Mouse (Mus musculus): ENCODE data around the gene Tecpr1.

Tecpr1 gene

GRCm38 (mm10) chr5:144253212-144253611 is 29.8 kb upstream of the Tecpr1 start:
- in situ Hi-C loops (cut with MboI, MseI), result no loop called here

- in situ Hi-C loops (cut with MboI, MseI), result no loop called here
Observed at GRCm38 (mm10) chr5:144251876-144252577, 28.6 kb upstream of the Tecpr1 start.

DNA sequence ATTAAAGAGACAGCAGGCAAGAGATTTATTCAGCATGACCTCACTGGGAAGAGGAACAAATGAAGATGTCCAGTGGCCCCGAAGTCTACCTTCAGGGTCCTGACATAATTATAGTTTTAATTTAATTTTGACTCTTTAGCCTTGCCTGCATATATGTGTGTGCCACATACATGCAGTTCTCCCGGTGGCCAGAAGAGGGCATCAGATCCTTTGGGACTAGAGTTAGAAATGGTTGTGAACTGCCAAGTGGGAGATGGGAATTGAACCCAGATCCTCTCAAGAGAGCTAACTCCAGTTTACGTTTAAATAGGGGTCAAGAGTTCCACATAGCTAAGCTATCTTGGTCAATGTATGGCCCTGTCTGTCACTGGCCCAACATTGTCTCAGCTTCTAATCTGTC is 26.5 kb upstream of the Tecpr1 start:
- in situ Hi-C loops (cut with MboI, MseI), result no loop called here

DNA sequence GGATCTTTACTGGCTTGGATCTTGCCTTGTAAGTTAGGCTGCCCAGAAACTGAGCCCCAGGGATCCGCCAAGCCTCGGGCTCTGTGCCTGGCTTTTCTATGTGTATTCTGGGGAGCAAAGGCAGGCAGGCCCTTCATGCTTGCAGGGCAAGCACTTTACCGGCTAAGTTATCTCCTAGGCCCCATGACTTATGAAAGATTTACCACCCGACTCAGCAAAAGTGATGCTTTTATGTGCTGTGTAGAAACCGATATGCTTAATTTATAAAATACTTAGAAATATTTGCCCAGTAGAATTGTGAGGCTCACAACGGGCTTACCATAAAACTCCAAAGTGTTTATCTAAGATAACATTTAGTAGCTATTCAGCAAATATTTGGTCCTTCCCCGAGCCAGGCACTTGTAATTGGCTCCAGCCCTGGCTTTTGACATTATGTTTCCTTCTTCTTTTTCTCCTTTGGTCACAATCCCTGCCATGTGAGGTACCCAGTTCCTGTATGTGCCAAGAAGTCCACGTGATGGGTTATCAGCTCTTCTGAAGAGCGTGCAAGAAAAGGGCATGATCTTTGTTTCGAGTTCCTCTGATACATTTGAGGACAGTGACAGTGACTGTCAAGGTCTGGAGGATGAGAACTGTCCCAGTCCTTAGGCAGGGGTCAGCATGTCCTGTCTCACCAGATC is 24.6 kb upstream of the Tecpr1 start:
- in situ Hi-C loops (cut with MboI, MseI), result no loop called here

GRCm38 (mm10) chr5:144247307-144247706 is 23.9 kb upstream of the Tecpr1 start:
- in situ Hi-C loops (cut with MboI, MseI), result no loop called here

- in situ Hi-C loops (cut with MboI, MseI), result no loop called here
Observed at GRCm38 (mm10) chr5:144246669-144247068, 23.3 kb upstream of the Tecpr1 start.

GRCm38 (mm10) chr5:144245592-144245991 is 22.2 kb upstream of the Tecpr1 start:
- in situ Hi-C loops (cut with MboI, MseI), result no loop called here

DNA sequence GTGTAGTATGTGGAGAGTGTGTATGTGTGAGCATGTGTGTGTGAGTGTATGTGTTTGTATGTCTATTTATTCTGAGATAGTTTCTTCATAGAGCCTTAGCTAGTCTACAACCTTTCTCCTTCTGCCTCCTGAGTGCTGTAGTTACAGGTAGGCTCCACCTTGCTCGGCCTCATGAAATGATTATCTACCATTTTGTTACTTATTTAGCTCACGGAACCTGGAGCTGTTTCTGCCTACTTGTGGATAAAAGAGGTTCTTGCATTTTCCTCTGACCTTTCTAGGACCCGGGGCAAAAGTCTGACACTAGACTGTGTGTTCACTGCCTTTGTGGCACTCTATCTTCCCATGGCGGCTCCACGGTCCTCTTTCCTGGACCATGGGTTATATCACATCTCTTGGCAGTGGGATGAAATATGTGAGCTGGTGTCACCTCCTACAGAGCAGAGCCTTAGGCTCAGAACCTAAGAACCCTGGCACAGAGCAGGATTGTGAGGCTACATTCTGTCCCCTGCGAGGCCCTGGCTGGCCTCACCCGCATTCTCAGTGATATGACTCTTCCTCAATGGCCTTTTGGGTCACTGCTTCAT is 20.6 kb upstream of the Tecpr1 start, which contains the start of gene Bri3:
Bri3 (plus strand) TSS at position 537 of the 587 bp plus-strand sequence.
- in situ Hi-C loops (cut with MboI, MseI), result no loop called here

DNA sequence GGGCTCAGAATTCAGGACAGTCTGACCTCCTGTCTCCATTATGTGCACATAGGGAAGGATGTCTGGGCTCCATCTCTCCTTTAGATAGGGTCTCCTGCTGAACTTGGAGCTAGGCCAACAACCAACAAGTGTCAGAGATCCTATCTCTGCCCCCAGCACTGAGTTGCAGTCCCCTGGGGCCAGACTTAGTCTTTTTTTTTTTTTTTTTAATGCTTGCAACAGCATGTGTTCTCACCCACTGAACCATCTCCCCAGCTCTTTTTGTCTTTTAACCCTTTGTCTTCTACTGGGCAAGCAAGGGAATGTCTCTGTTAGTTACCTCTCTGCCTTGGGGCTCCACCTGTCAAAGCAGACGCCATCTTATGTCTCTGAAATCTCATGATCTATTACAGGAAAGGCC is 15.6 kb upstream of the Tecpr1 start:
- in situ Hi-C loops (cut with MboI, MseI), result no loop called here

- in situ Hi-C loops (cut with MboI, MseI), result no loop called here
Observed at GRCm38 (mm10) chr5:144234714-144235113, 11.3 kb upstream of the Tecpr1 start.

DNA sequence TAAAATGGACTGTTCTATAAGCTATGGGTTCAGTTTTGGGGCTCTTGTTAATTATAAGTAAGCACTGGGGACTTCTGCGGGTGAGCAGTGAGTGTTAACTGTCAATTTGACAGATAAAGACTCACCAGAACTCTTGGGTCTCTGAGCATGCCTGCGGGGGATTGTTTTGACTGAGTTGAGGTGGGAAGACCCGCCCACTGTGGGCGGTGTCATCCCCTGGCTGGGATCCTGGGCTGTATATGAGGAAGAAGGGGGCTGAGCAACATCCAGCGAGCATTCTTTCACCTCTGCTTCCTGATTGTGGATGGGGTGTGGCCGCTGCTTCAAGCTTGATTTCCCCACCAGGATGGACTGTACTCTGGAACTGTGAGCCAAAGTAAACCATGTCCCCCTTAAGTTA is 10.8 kb upstream of the Tecpr1 start:
- in situ Hi-C loops (cut with MboI, MseI), result no loop called here

- in situ Hi-C loops (cut with MboI, MseI), result no loop called here
Observed at GRCm38 (mm10) chr5:144232531-144232930, 9.1 kb upstream of the Tecpr1 start.

DNA sequence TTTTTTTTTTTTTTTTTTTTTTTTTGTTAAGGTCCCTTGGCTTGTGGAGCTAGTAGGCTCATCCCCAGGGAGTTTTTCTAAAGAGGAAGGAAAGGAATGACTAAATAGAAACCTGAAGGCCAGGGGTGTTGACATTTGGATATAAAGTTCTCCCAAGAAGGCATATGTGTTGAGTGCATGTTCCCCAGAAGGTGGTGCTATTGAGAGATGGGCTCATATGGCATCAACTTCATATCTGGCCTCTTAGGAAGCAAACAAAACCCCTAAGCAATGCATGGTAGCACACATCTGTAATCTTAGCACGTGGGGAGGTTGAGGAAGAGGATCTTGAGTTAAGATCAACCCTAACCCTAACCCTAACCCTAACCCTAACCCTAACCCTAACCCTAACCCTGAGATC is 8.0 kb upstream of the Tecpr1 start:
- in situ Hi-C loops (cut with MboI, MseI), result no loop called here

DNA sequence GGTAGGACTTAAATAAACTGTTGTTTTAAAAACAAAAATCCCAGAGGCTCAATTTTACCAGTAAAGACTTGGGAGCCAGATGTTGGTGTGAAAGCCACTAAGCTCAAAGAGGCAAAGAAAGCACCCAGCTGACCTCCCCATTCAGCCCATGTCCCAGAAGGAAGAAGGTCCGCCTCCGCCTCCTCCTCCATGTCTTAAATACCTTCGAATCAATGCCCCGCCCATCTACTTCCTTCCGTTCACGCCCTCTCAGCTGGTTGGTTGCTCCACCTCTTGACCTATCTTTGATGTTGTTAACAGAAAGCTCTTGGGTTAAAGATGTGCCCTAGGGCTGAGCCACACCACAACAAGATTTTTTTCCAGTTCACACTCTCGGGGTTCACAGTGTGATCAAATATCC is 6.8 kb upstream of the Tecpr1 start:
- in situ Hi-C loops (cut with MboI, MseI), result no loop called here

- in situ Hi-C loops (cut with MboI, MseI), result no loop called here
Observed at GRCm38 (mm10) chr5:144226220-144226619, 2.8 kb upstream of the Tecpr1 start.

DNA sequence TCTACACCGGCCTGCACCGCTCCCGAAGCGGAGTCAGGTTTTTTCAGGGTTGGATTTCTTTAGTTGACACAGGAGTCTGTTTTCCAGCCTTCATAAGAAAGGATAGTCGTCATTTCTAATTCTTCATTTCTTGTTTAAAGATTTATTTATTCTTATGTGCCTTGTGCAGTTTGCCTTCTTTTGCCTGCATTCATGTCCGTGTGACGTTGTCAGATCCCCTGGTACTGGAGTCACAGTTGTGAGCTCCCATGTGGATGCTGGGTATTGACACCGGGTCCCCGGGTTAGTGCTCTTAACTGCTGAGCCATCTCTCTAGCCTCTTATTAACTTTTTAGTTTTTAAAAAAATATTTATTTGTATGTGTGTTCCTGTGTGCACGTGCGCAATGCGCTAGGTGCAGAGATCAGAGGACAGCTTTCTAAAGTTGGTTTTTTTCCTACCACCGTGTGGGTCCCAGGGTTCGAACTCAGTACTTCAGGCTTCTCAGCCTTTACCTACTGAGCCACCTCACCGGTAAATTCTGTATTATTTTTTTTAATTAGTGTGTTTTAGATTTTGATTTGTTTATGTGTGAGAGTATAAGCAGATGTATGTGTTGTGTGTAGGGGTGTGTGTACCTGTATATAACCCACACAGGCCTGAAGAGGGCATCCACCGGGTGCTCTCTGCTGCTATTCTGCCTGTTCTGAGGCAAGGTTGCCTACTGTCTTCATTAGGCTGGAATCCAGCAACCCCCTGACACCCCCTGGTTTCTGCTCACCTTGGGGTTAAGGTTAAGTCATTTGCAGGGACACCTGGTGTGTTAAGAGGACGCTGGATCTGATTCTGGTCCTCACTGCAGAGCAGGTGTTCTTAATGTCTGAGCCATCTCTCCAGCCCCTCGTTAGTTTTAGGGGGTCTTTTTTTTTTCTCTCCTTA is 743 bp upstream of the Tecpr1 start:
- in situ Hi-C loops (cut with MboI, MseI), result loop anchor here (5.0 kb wide), 2 partner anchors 33 to 1782 kb away; no protein-coding TSS in a partner anchor

GRCm38 (mm10) chr5:144222811-144223502 is 458 bp downstream of the Tecpr1 start:
- in situ Hi-C loops (cut with MboI, MseI), result loop anchor here (5.0 kb wide), 2 partner anchors 34 to 1781 kb away; no protein-coding TSS in a partner anchor

- in situ Hi-C loops (cut with MboI, MseI), result loop anchor here (5.0 kb wide), 2 partner anchors 36 to 1779 kb away; no protein-coding TSS in a partner anchor
Observed at GRCm38 (mm10) chr5:144221305-144221704, 2.1 kb downstream of the Tecpr1 start.

GRCm38 (mm10) chr5:144219936-144220335 is 3.5 kb downstream of the Tecpr1 start:
- in situ Hi-C loops (cut with MboI, MseI), result loop anchor here (5.0 kb wide), 2 partner anchors 37 to 1778 kb away; no protein-coding TSS in a partner anchor

- in situ Hi-C loops (cut with MboI, MseI), result no loop called here
Observed at GRCm38 (mm10) chr5:144219306-144219705, 4.1 kb downstream of the Tecpr1 start.

DNA sequence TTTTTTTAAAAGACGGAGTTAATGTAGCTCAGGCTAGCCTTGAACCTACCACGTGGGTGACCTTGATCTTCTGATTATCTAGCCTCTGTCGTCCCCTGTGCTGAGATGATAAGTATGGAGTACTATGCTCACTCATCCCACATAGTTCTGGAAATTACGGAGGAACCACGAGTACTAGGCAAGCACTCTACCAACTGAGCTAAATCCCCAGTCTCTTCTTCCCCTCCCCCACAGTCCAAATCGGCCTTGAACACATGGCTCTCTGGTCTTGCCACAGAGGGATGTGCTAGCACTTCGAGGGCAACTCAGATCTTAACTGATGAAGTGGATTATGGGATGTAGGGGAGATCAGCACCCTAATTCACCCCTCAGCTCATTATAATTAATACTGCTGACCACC is 5.4 kb downstream of the Tecpr1 start:
- in situ Hi-C loops (cut with MboI, MseI), result no loop called here

All from regulatory T cell (primary cell).